Mouse (Mus musculus) midbrain, postnatal 0 days (tissue): ENCODE results near the gene Prkag2. TPM values are rescaled to one million over a fixed set of nuclear protein-coding genes. Genes with fewer than 3 reads are reported as not detected.

Experiments
- ATAC-seq: fragments of 200-750 bp; cut with Nextera tagmentation; 2 replicates; pipeline ENCODE4 v1.8.0; 2017; ENCODE audit warnings: moderate number of reproducible peaks, mild to moderate bottlenecking, moderate TSS enrichment, moderate library complexity; ENCODE audit not compliant: low FRiP score
- DNase-seq: peaks from one replicate; pipeline ENCODE4 v3.0.0-alpha.2; 2015; ENCODE audit warnings: low spot score
- H3K27ac ChIP-seq: fragments of 300-500 bp; sonication (generic); 2 replicates; pipeline ENCODE4 v1.5.1; 2014; ENCODE audit warnings: low read depth, mild to moderate bottlenecking, low read length, mixed read lengths
- H3K27me3 ChIP-seq: fragments of 300-500 bp; sonication (generic); 2 replicates; pipeline ENCODE4 v1.6.1; 2014; ENCODE audit warnings: low read length, control low read depth, mixed read lengths; ENCODE audit not compliant: insufficient read depth
- H3K36me3 ChIP-seq: fragments of 300-500 bp; sonication (generic); 2 replicates; pipeline ENCODE4 v1.6.1; 2014; ENCODE audit warnings: low read length, control low read depth, mixed read lengths; ENCODE audit not compliant: insufficient read depth
- H3K4me1 ChIP-seq: fragments of 300-500 bp; sonication (generic); 2 replicates; pipeline ENCODE4 v1.6.1; 2014; ENCODE audit warnings: mild to moderate bottlenecking, control low read depth, antibody characterized with exemption, low read length, mixed read lengths; ENCODE audit not compliant: insufficient read depth
- H3K4me2 ChIP-seq: fragments of 300-500 bp; sonication (generic); 2 replicates; pipeline ENCODE4 v1.6.1; 2014; ENCODE audit warnings: low read depth, mild to moderate bottlenecking, low read length, mixed read lengths; ENCODE audit not compliant: poor library complexity, severe bottlenecking
- H3K4me3 ChIP-seq: fragments of 300-500 bp; sonication (generic); 2 replicates; pipeline ENCODE4 v1.5.1; 2014; ENCODE audit warnings: low read depth, mild to moderate bottlenecking, low read length, moderate library complexity
- H3K9ac ChIP-seq: fragments of 300-500 bp; sonication (generic); replicated peaks from 2 replicates; pipeline ENCODE4 v1.6.1; 2014; ENCODE audit warnings: mild to moderate bottlenecking, low read length, moderate library complexity, mixed read lengths; ENCODE audit not compliant: poor library complexity, severe bottlenecking
- H3K9me3 ChIP-seq: fragments of 300-500 bp; sonication (generic); 2 replicates; pipeline ENCODE4 v1.6.1; 2016; ENCODE audit warnings: low read length, control low read depth
- CTCF ChIP-seq: IDR thresholded peaks from 2 replicates; pipeline ENCODE4 v1.5.1; 2016; ENCODE audit warnings: antibody characterized with exemption, mild to moderate bottlenecking
- WGBS: fragments of 180-500 bp; shearing (Covaris S2); extraction: QIAGEN DNeasy Blood & Tissue Kit; methylation state at CpG from one replicate; pipeline ENCODE4 v1.1.7; 2014; 5-methylcytosine and 5-hydroxymethylcytosine counted together
- polyA plus RNA-seq: library from polyadenylated mRNA; unstranded; fragments of >200 nt; fragmentation: Nextera tagmentation; extraction: Ambion mirVana; gene quantifications from 2 replicates; pipeline ENCODE4 v1.2.1, GENCODE M21; 2015
- total RNA-seq: library from RNA; depleted of rRNA; stranded (reverse); fragments of >200 nt; gene quantifications from 2 replicates; pipeline ENCODE4 v1.2.3, GENCODE M21; 2014

Prkag2 gene
- total and polyA plus RNA-seq, 2 experiments from 2014 or later: 51.6 to 103 TPM

GRCm38 (mm10) chr5:24927706-24928105, 172.7 kb downstream of the Prkag2 start:
- Histone ChIP-seq H3K9ac (no peak overlapping the region), H3K4me3 (no peak overlapping the region), H3K36me3 (no peaks in the 10 kb centered on the region), H3K9me3 (no peaks in the 10 kb centered on the region), H3K27me3 (no peaks in the 10 kb centered on the region), H3K27ac (no peak overlapping the region), H3K4me1 (no peaks in the 10 kb centered on the region), H3K4me2 (no peak overlapping the region)
- DNase-seq: no peak
- no peak for TF ChIP-seq CTCF
- no peak for ATAC-seq
- 13% methylated on average over 8 of the region's 8 CpGs for WGBS

- Histone ChIP-seq H3K9me3 (no peaks in the 10 kb centered on the region), H3K27ac (no peak overlapping the region), H3K9ac (no peak overlapping the region), H3K27me3 (no peaks in the 10 kb centered on the region), H3K36me3 (no peaks in the 10 kb centered on the region), H3K4me3 (no peak overlapping the region), H3K4me2 (no peak overlapping the region), H3K4me1 (no peaks in the 10 kb centered on the region)
- WGBS: 88% methylated on average over 1 of the region's 1 CpGs
- no peak for TF ChIP-seq CTCF
- DNase-seq (peak; percentile 40), ATAC-seq (no peak)
Observed at GRCm38 (mm10) chr5:24919155-24919554, 181.3 kb downstream of the Prkag2 start.

GRCm38 (mm10) chr5:24916511-24916910, 183.9 kb downstream of the Prkag2 start:
- no peak overlapping the region for H3K4me2 ChIP-seq
- H3K27me3 ChIP-seq: no peaks in the 10 kb centered on the region
- WGBS: 97% methylated on average over 4 of the region's 4 CpGs
- ATAC-seq: no peak
- H3K4me1 ChIP-seq: no peaks in the 10 kb centered on the region
- no peak overlapping the region for H3K4me3 ChIP-seq
- TF ChIP-seq CTCF: no peak
- H3K36me3 ChIP-seq: no peaks in the 10 kb centered on the region
- DNase-seq: no peak
- H3K9ac ChIP-seq: no peak overlapping the region
- no peaks in the 10 kb centered on the region for H3K9me3 ChIP-seq
- no peak overlapping the region for H3K27ac ChIP-seq

- H3K4me3 ChIP-seq: no peak overlapping the region
- no peak overlapping the region for H3K27ac ChIP-seq
- no peak for DNase-seq
- no peaks in the 10 kb centered on the region for H3K9me3 ChIP-seq
- H3K4me2 ChIP-seq: no peak overlapping the region
- no peaks in the 10 kb centered on the region for H3K4me1 ChIP-seq
- no peaks in the 10 kb centered on the region for H3K36me3 ChIP-seq
- no peaks in the 10 kb centered on the region for H3K27me3 ChIP-seq
- WGBS: 75% methylated on average over 5 of the region's 5 CpGs
- ATAC-seq: no peak
- TF ChIP-seq CTCF: no peak
- no peak overlapping the region for H3K9ac ChIP-seq
Observed at GRCm38 (mm10) chr5:24915119-24915518, 185.3 kb downstream of the Prkag2 start.

- no peak overlapping the region for H3K27ac ChIP-seq
- no peak for ATAC-seq
- H3K9ac ChIP-seq: no peak overlapping the region
- H3K4me1 ChIP-seq: no peaks in the 10 kb centered on the region
- no peaks in the 10 kb centered on the region for H3K36me3 ChIP-seq
- WGBS: 72% methylated on average over 6 of the region's 6 CpGs
- H3K4me3 ChIP-seq: no peak overlapping the region
- no peak for TF ChIP-seq CTCF
- no peaks in the 10 kb centered on the region for H3K27me3 ChIP-seq
- no peaks in the 10 kb centered on the region for H3K9me3 ChIP-seq
- no peak overlapping the region for H3K4me2 ChIP-seq
- no peak for DNase-seq
Observed at GRCm38 (mm10) chr5:24913656-24914055, 186.8 kb downstream of the Prkag2 start.

- Histone ChIP-seq H3K9ac (peak overlapping the region; percentile 90), H3K9me3 (no peaks in the 10 kb centered on the region), H3K27me3 (no peaks in the 10 kb centered on the region), H3K4me2 (peak overlapping the region; percentile 72), H3K27ac (peak overlapping the region; percentile 93), H3K4me1 (peaks cover 5% of the 10 kb centered on the region; the same call in 1 of the 2 replicates), H3K4me3 (peak overlapping the region; percentile 87), H3K36me3 (no peaks in the 10 kb centered on the region)
- peak; percentile 72 for TF ChIP-seq CTCF
- peak; percentile 72 for DNase-seq
- peak; percentile 15; the same call in 1 of the 2 replicates for ATAC-seq
- WGBS: 11% methylated on average over 16 of the region's 19 CpGs
Observed at GRCm38 (mm10) chr5:24908820-24909716, 191.4 kb downstream of the Prkag2 start.
